Mouse (Mus musculus): ENCODE results near the gene Adamts1. TPM values are rescaled to one million over a fixed set of nuclear protein-coding genes. Genes with fewer than 3 reads are reported as not detected.

The Adamts1 gene
- 10.3 and 14.3 TPM in 2 replicates for polyA plus RNA-seq (2016; fragmentation: Nextera tagmentation; extraction: Ambion mirVana)

DNA sequence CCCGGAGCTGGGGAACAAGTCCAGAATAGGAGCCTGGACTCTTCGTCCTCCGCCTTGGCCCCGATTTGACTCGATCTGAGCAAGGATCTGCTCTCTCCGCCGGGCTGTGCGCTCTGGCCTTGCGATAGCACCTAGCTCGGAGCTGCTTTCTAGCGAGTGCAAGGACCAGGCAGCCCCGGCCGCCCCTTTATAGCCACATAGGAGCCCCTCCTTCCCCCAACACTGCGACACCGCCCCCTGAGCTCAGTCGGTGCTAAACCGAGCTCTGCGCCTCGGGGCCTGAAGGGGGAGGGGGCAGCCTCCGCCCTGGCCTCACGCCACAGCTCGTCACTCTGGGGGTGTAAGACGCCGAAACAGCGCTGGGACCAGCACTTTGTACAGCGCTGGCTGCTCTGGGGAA lies at the start of gene Adamts1:
Gene Adamts1 (minus strand): TSS at position 160 of the 400 bp plus-strand sequence.
- Histone ChIP-seq H3K4me1 (peaks cover 23% of the 10 kb centered on the region), H3K36me3 (replicated peaks) (peaks cover 5% of the 10 kb centered on the region), H3K4me3 (replicated peaks) (peak within 1 kb of the TSS; percentile 60), H3K27me3 (no peaks in the 10 kb centered on the region), H3K9me3 (no peaks in the 10 kb centered on the region), H3K27ac (peak within 1 kb of the TSS; percentile 77), H3K9ac (peak within 1 kb of the TSS; percentile 72), H3K4me2 (peak within 1 kb of the TSS; percentile 97)
- under 1% methylated on average over 26 of the region's 26 CpGs for WGBS
- peak; percentile 84 for ATAC-seq (ENCODE audit: low FRiP score)

DNA sequence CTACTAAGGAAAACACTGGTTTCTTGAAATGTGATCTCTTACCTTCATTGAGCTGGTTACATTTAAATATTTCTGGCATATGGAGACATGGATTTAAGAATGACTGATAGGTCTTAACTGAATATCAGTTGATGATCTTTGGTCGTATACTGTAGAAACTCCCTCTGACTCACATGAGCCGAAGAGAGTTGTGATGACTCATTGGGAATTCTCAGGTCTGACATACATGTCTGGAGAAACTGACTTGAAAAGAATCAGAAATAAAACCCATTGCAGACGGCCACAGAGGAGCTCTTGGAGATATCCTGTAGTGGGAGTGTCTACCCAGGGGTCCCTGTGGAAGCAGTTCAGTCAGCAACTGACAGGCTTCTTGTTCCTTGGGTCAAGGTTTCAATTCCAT lies 24.2 kb upstream of the Adamts1 start:
- Histone ChIP-seq H3K4me1 (no peaks in the 10 kb centered on the region), H3K27ac (no peak overlapping the region), H3K9me3 (no peaks in the 10 kb centered on the region), H3K4me3 (replicated peaks) (no peak overlapping the region), H3K27me3 (no peaks in the 10 kb centered on the region), H3K36me3 (replicated peaks) (no peaks in the 10 kb centered on the region), H3K9ac (no peak overlapping the region), H3K4me2 (no peak overlapping the region)
- WGBS, result 77% methylated on average over 3 of the region's 3 CpGs
- no peak for ATAC-seq (ENCODE audit: low FRiP score)

DNA sequence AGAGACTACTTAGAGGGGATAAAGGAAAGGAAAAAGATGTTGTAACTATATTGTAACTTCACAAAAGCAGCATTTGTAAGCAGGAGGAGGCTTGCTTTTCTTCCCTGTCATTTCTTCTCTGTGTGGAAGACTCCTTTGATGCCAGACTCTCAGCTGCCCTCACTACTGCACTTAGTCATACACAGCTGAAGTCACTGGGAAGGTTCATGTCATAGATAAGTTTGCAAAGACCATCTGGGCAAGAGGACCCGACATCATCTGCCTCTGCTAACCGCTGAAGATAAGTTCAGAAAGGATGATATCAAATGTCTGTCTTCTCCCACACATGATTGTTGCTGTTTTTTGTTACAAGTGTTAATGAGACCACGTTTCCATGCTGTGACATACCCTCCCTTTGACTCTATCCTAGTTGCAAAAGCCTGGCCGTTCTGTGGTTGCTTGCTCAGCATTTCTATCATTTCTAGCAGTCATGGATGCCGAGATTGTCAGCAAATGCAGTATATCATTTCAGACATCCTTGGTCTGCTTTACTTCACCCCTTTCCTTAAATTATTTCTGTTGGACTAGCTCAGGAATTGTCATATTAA lies 19.5 kb upstream of the Adamts1 start:
- Histone ChIP-seq H3K4me2 (no peak overlapping the region), H3K27me3 (no peaks in the 10 kb centered on the region), H3K9ac (no peak overlapping the region), H3K9me3 (no peaks in the 10 kb centered on the region), H3K36me3 (replicated peaks) (no peaks in the 10 kb centered on the region), H3K4me3 (replicated peaks) (no peak overlapping the region), H3K27ac (no peak overlapping the region), H3K4me1 (no peaks in the 10 kb centered on the region)
- ATAC-seq (ENCODE audit: low FRiP score), result no peak
- WGBS, result 83% methylated on average over 5 of the region's 5 CpGs

DNA sequence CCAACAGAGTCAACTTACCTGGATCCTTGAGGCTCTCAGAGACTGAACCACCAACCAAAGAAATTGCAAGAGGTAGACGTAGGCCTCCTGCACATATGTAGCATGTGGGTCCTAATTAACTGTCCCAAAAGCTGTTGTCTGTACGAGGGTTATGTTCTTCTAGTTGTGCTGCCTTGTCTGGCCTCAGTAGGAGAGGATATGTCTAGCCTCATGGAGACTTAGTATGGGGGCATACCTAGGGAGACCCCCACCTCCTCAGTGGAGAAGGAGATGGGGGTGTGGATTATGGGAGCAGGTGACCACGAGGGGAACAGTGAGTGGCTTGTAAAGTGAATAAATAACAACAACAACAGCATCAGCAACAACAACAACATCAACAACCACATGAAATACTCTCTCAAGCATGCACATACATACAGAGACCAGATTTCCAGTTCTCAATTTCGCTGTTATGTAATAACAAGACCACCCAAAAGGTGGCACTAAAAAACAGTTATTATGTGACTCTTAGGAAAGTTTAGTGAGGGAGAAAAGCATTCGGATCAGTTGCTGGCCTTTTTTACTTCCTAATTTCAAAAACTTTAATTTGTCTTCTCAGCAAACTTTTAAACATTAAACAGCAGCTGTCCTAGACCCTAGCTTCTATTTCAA lies 17.0 kb upstream of the Adamts1 start:
- Histone ChIP-seq H3K4me1 (no peaks in the 10 kb centered on the region), H3K9me3 (no peaks in the 10 kb centered on the region), H3K4me3 (replicated peaks) (no peak overlapping the region), H3K9ac (no peak overlapping the region), H3K4me2 (no peak overlapping the region), H3K27ac (no peak overlapping the region), H3K36me3 (replicated peaks) (no peaks in the 10 kb centered on the region), H3K27me3 (no peaks in the 10 kb centered on the region)
- no peak for ATAC-seq (ENCODE audit: low FRiP score)
- 70% methylated on average over 5 of the region's 5 CpGs for WGBS

DNA sequence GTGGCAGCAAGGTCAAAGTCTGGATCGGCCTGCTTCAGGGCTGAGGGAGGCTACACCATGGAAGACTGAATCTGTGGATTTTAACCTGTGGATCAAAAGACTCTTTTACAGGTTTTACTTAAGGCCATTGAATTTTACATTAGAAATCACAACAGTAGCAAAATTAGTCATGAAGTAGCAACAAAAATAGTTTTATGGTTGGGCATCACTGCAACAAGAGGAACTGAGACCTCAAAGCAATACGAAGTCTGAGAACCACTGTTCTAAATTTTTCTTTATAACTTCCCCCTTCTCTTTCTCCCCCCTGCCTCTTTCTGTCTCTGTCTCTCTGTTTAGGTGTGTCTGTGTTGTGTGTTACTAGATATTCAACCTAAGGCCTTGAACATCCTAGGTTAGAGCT lies 11.2 kb upstream of the Adamts1 start:
- no peaks in the 10 kb centered on the region for H3K27me3 ChIP-seq
- H3K4me2 ChIP-seq, result no peak overlapping the region
- no peak for ATAC-seq (ENCODE audit: low FRiP score)
- no peak overlapping the region for H3K9ac ChIP-seq
- WGBS, result 94% methylated on average over 2 of the region's 2 CpGs
- no peak overlapping the region for H3K27ac ChIP-seq
- H3K36me3 ChIP-seq (replicated peaks), result no peaks in the 10 kb centered on the region
- no peaks in the 10 kb centered on the region for H3K4me1 ChIP-seq
- no peaks in the 10 kb centered on the region for H3K9me3 ChIP-seq
- H3K4me3 ChIP-seq (replicated peaks), result no peak overlapping the region

DNA sequence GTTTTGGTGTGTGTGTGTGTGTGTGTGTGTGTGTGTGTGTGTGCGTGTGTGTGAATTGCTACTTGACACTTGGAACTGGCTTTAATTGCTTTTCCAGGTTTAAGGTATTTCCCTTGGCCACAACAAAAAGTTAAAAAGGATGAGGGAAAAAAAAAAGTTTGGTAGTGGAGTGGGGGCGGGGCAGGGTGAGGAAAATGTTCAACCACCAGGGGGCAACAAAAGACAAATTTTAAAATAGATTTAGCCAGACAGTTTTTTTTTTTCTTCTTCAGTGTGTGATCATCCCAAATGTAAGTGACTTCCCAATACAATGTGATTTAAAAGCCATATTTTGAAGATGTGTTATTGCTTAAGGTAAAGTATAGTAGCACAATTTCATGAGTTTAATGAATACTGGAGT lies 4.7 kb upstream of the Adamts1 start:
- Histone ChIP-seq H3K27ac (no peak overlapping the region), H3K27me3 (no peaks in the 10 kb centered on the region), H3K4me2 (0 out of 2 replicates have a peak overlapping the region, but pooled peaks have one; percentile 8), H3K9me3 (no peaks in the 10 kb centered on the region), H3K9ac (no peak overlapping the region), H3K4me1 (peaks cover 13% of the 10 kb centered on the region), H3K4me3 (replicated peaks) (no peak overlapping the region), H3K36me3 (replicated peaks) (no peaks in the 10 kb centered on the region)
- ATAC-seq (ENCODE audit: low FRiP score), result peak; percentile 0; the same call in 1 of the 2 replicates
- 14% methylated on average over 2 of the region's 2 CpGs for WGBS

DNA sequence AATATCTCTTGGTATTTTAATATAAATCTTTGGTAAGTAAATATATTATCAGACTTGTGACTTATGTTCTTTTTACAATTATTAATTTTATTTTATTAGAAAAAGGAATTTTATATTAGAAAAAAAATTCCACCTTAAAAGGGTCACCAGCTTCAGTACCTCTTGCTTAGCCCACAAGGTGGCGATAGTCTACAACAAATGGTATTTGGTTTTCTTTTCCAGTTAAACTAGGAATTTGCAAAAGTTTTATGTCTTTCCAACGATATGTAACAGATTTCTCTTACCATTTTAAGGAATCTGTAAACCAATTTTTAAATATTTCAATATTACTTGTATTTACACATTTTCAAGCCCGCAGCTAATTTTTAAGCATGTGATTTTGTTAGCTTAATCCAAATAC lies 4.2 kb upstream of the Adamts1 start:
- Histone ChIP-seq H3K36me3 (replicated peaks) (no peaks in the 10 kb centered on the region), H3K4me3 (replicated peaks) (no peak overlapping the region), H3K4me2 (no peak overlapping the region), H3K27me3 (no peaks in the 10 kb centered on the region), H3K9ac (no peak overlapping the region), H3K4me1 (peaks cover 13% of the 10 kb centered on the region), H3K27ac (no peak overlapping the region), H3K9me3 (no peaks in the 10 kb centered on the region)
- WGBS, result 21% methylated on average over 3 of the region's 3 CpGs
- no peak for ATAC-seq (ENCODE audit: low FRiP score)

DNA sequence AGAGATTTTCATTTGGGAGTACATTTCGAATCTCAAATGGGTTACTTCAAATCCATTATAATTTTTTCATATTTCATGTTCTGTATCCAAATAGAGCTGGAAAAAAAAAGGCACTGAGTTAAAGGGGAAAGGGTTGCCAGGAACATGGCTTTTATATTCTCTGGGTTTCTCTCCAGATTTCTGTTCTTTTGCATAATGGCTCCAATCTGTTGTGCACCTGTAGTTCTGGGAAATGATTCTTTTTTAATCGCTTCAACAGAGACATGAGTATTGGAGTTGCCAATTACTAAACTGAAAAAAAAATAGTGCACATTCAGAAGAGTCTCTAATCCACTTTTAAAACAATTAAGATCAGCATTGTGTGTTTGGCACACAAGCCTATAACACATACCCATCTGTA lies 2.7 kb upstream of the Adamts1 start:
- no peaks in the 10 kb centered on the region for H3K27me3 ChIP-seq
- H3K4me2 ChIP-seq, result no peak overlapping the region
- 82% methylated on average over 2 of the region's 2 CpGs for WGBS
- H3K9ac ChIP-seq, result no peak overlapping the region
- H3K27ac ChIP-seq, result no peak overlapping the region
- no peak for ATAC-seq (ENCODE audit: low FRiP score)
- H3K36me3 ChIP-seq (replicated peaks), result no peaks in the 10 kb centered on the region
- H3K4me3 ChIP-seq (replicated peaks), result no peak overlapping the region
- peaks cover 17% of the 10 kb centered on the region for H3K4me1 ChIP-seq
- no peaks in the 10 kb centered on the region for H3K9me3 ChIP-seq

DNA sequence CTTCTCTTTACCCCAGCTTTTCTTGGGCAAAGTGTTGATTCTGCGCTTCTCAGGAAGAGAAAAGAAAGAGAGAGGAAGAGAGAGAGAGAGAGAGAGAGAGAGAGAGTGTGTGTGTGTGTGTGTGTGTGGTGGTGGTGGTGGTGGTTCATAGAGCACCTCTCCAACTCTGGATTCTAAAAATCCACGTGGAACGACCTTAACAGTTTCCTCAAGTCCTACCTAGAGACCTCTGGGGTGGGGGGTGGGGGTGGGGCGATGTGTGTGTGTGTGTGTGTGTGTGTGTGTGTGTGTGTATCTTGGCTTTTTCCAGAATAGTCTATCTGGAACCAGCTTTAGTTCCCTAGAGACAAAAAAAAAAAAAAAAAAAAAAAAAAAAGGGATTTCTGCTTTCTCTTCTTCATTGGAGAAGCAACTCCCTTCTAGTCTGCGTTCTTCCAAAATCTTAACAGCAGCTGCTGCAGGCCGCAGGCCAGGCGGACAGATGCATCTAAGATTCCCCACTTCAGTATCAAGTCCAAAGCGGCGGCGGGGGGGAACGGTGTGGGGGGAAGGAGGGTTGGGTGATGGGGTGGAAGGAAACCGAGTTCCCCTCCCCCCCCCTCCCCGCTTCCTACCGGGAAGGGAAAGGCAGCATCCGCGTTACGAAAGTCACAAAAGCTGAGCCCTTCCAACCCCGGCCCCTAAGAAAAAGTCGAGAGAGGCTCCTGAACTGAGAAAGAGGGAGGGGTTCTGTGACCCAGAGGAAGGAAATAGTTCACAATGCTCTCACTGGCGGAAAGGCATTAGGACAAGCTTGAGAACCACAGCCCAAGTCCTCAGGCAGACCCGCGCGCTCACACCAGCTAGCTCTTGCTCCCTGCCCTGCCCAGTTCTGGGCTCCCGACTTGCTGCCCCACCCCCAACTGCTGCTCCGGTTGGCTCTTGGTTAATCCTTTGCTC lies 969 bp upstream of the Adamts1 start:
- no peaks in the 10 kb centered on the region; the same call in 1 of the 2 replicates for H3K36me3 ChIP-seq (replicated peaks)
- peak overlapping the region; percentile 60 for H3K4me3 ChIP-seq (replicated peaks)
- H3K4me1 ChIP-seq, result peaks cover 23% of the 10 kb centered on the region
- no peaks in the 10 kb centered on the region for H3K27me3 ChIP-seq
- H3K4me2 ChIP-seq, result peak overlapping the region; percentile 97
- WGBS, result 2% methylated on average over 25 of the region's 25 CpGs
- peak overlapping the region; percentile 72 for H3K9ac ChIP-seq
- no peaks in the 10 kb centered on the region for H3K9me3 ChIP-seq
- ATAC-seq (ENCODE audit: low FRiP score), result no peak
- H3K27ac ChIP-seq, result peak overlapping the region; percentile 77

DNA sequence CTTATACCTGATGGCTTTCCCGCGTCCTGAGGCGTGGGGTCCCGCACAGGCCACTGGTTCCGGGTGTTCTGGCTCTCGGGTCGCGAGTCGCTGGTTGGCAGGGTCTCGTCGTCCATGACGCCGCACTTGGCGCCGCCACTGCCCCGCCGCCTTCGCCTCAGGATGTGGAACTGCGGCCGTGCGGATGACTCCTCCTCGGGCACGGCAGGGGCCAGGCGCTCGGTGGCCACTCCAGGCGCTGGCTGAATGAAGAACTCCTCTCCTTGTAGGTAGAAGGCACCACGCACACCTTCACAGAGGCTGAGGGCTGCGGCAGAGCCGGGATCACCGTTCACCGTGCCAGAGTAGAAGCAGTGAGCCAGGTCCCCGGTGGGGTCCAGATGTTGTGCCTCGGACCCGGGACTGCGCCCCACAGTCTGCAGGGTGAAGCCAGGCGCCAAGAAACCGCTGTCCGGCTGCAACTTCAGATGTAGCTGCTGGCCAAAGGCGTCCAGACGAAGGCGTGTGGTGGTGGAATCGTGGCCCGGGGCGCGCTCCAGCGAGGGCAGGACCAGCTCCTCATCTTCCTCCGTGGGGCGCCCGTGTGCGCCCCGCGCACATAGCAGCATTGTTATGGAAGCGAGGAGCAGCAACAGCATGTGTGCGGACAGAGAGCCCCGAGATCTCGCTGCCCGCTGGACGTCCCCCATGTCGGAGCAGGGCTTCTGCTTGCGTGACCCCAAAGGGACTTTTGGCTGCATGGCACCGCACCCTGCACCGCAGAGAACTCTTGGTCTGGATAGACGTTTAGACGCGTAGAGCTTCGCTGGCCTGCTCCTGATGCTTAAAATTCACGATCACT lies 722 bp downstream of the Adamts1 start:
- Histone ChIP-seq H3K9me3 (no peaks in the 10 kb centered on the region), H3K27me3 (no peaks in the 10 kb centered on the region), H3K36me3 (replicated peaks) (peaks cover 13% of the 10 kb centered on the region), H3K4me2 (peak overlapping the region; percentile 97), H3K9ac (peak overlapping the region; percentile 72), H3K27ac (peak overlapping the region; percentile 77), H3K4me1 (peaks cover 23% of the 10 kb centered on the region), H3K4me3 (replicated peaks) (peak overlapping the region; percentile 60)
- under 1% methylated on average over 67 of the region's 67 CpGs for WGBS
- ATAC-seq (ENCODE audit: low FRiP score), result peak; percentile 7

DNA sequence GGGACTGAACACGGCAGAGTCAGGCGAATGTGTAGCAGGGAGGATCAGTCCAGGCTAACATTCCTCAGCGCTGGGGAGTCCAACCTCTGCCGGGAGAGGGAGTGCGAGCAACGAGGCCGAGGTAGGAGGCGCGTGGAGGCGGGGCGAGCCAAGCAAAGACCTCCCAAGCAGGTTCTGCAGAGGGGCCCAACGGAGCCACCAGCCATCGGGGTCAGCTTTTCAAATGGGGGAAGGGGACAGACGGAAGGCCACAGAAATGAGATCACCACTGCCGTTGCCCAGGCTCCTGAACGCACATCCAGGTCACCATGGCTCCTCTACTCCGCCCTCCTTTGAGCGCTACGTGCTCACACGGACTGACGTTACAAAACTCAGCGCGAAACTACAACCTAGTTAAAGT lies 1.7 kb downstream of the Adamts1 start:
- H3K27ac ChIP-seq, result peak overlapping the region; percentile 65
- peak; percentile 73 for ATAC-seq (ENCODE audit: low FRiP score)
- under 1% methylated on average over 23 of the region's 23 CpGs for WGBS
- peak overlapping the region; percentile 97 for H3K4me2 ChIP-seq
- H3K36me3 ChIP-seq (replicated peaks), result peaks cover 20% of the 10 kb centered on the region
- no peaks in the 10 kb centered on the region for H3K27me3 ChIP-seq
- H3K4me1 ChIP-seq, result peaks cover 23% of the 10 kb centered on the region
- peak overlapping the region; percentile 72; the same call in 1 of the 2 replicates for H3K9ac ChIP-seq
- H3K4me3 ChIP-seq (replicated peaks), result peak overlapping the region; percentile 60
- no peaks in the 10 kb centered on the region for H3K9me3 ChIP-seq
